ENCODE assay signal across 20 mouse cellular contexts in genomic region chr13:84751576-84752490, GRCm38 (mm10).
DNase-seq lines count a peak whose midpoint lies in the region; ATAC-seq lines count a peak whose summit lies in the region.
"Had no signal": no experiment of that assay in that cellular context is flagged by ENCODE, and none has a peak within 500 bp of the region (broad histone marks: within the 10 kb centered on the region; RNA-seq: fewer than 3 reads in every experiment).

No protein-coding gene starts in this region.

- 63% methylated on average over 2 of the region's 2 CpGs for WGBS in midbrain, embryonic 13.5 days
- WGBS in midbrain, embryonic 15.5 days, result 63% methylated on average over 2 of the region's 2 CpGs
- 15% methylated on average over 2 of the region's 2 CpGs for WGBS in forebrain, embryonic 12.5 days

- H3K36me3 ChIP-seq in midbrain, embryonic 13.5 days, result no peaks in the 10 kb centered on the region
- H3K36me3 ChIP-seq in midbrain, embryonic 15.5 days (replicated peaks), result no peaks in the 10 kb centered on the region
- H3K36me3 ChIP-seq in forebrain, embryonic 12.5 days (replicated peaks), result no peaks in the 10 kb centered on the region
- H3K36me3 ChIP-seq: heart, embryonic 15.5 days; neural tube, embryonic 12.5 days had no signal

- H3K27me3 ChIP-seq in midbrain, embryonic 13.5 days, result no peaks in the 10 kb centered on the region
- H3K27me3 ChIP-seq in midbrain, embryonic 15.5 days (replicated peaks), result no peaks in the 10 kb centered on the region
- H3K27me3 ChIP-seq in forebrain, embryonic 12.5 days, result no peaks in the 10 kb centered on the region
- H3K27me3 ChIP-seq: CH12.LX; heart, embryonic 15.5 days; neural tube, embryonic 12.5 days had no signal

- no peak overlapping the region for H3K4me2 ChIP-seq in midbrain, embryonic 13.5 days (replicated peaks)
- H3K4me2 ChIP-seq in midbrain, embryonic 15.5 days, result no peak overlapping the region
- H3K4me2 ChIP-seq in forebrain, embryonic 12.5 days, result no peak overlapping the region
- H3K4me2 ChIP-seq: heart, embryonic 15.5 days; neural tube, embryonic 12.5 days had no signal

- no peak overlapping the region for H3K27ac ChIP-seq in midbrain, embryonic 13.5 days
- no peak overlapping the region for H3K27ac ChIP-seq in midbrain, embryonic 15.5 days
- peak overlapping the region; percentile 86 for H3K27ac ChIP-seq in forebrain, embryonic 12.5 days
- H3K27ac ChIP-seq: heart, embryonic 15.5 days; hindbrain, postnatal 0 days; kidney, postnatal 0 days; neural tube, embryonic 12.5 days had no signal

- no peak for ATAC-seq in cerebellum, adult (ENCODE audit: insufficient number of reproducible peaks, low FRiP score, low TSS enrichment)
- ATAC-seq in midbrain, embryonic 13.5 days, result peak; percentile 56; the same call in 1 of the 2 replicates
- no peak for ATAC-seq in midbrain, embryonic 15.5 days (replicated peaks)
- ATAC-seq in forebrain, embryonic 12.5 days (ENCODE audit: low FRiP score), result peak; percentile 81
- ATAC-seq: hindbrain, postnatal 0 days; liver, postnatal 0 days had no signal

- DNase-seq in cerebellum, adult 9-11 months, result peak; percentile 9
- no peak for DNase-seq in adrenal gland, postnatal 36 days
- no peak for DNase-seq in adrenal gland, adult 2 months
- DNase-seq: embryo, embryonic 11 days; gastrocnemius, postnatal 36 days; heart, postnatal 4 days; kidney, adult 18-20 months; left cerebral cortex, postnatal 4 days; liver, postnatal 0 days; lung, postnatal 14 days; thymus, postnatal 4 days had no signal

- H3K4me1 ChIP-seq in midbrain, embryonic 13.5 days (replicated peaks), result peaks cover 1% of the 10 kb centered on the region; the same call in 1 of the 2 replicates
- H3K4me1 ChIP-seq in midbrain, embryonic 15.5 days, result no peaks in the 10 kb centered on the region
- H3K4me1 ChIP-seq in forebrain, embryonic 12.5 days, result peaks cover 25% of the 10 kb centered on the region
- H3K4me1 ChIP-seq: heart, embryonic 15.5 days had no signal

- H3K9me3 ChIP-seq in midbrain, embryonic 13.5 days, result no peaks in the 10 kb centered on the region
- no peaks in the 10 kb centered on the region for H3K9me3 ChIP-seq in midbrain, embryonic 15.5 days
- H3K9me3 ChIP-seq in forebrain, embryonic 12.5 days, result no peaks in the 10 kb centered on the region
- H3K9me3 ChIP-seq: heart, embryonic 15.5 days; neural tube, embryonic 12.5 days had no signal

- H3K9ac ChIP-seq in midbrain, embryonic 13.5 days (replicated peaks), result no peak overlapping the region
- H3K9ac ChIP-seq in midbrain, embryonic 15.5 days, result no peak overlapping the region
- H3K9ac ChIP-seq in forebrain, embryonic 12.5 days, result no peak overlapping the region
- H3K9ac ChIP-seq: heart, embryonic 15.5 days; liver, postnatal 0 days; neural tube, embryonic 12.5 days had no signal

- no peak overlapping the region for H3K4me3 ChIP-seq in midbrain, embryonic 13.5 days (replicated peaks)
- H3K4me3 ChIP-seq in midbrain, embryonic 15.5 days, result no peak overlapping the region
- no peak overlapping the region for H3K4me3 ChIP-seq in forebrain, embryonic 12.5 days (replicated peaks)
- H3K4me3 ChIP-seq: heart, embryonic 15.5 days; neural tube, embryonic 12.5 days had no signal

Comparison
In these comparisons a context has a peak if more than half of its experiments do, and no peak if none do; other contexts are left out.
1. ATAC-seq: peak in midbrain, embryonic 13.5 days (single experiment) and forebrain, embryonic 12.5 days (single experiment); none in cerebellum, adult (single experiment) and midbrain, embryonic 15.5 days (single experiment).